Mouse (Mus musculus) G1E (cell line): ENCODE measurements around the gene Rsbn1. TPM values are rescaled to one million over a fixed set of nuclear protein-coding genes. Genes with fewer than 3 reads are reported as not detected.

Experiments
- ATAC-seq: 2 replicates; pipeline ENCODE4 v1.8.0; 2016; ENCODE audit warnings: mild to moderate bottlenecking; ENCODE audit not compliant: insufficient number of reproducible peaks, poor library complexity, low FRiP score, severe bottlenecking; ENCODE audit errors: extremely low read depth
- DNase-seq: peaks from one replicate; pipeline ENCODE4 v3.0.0; 2012; ENCODE audit warnings: low spot score
- H3K27me3 ChIP-seq: 2 replicates; pipeline ENCODE4 v1.6.1; 2012; ENCODE audit warnings: mild to moderate bottlenecking, low read length, inconsistent platforms; ENCODE audit not compliant: insufficient read depth
- H3K36me3 ChIP-seq: replicated peaks from 2 replicates; pipeline ENCODE3; 2012; ENCODE audit warnings: mild to moderate bottlenecking, inconsistent platforms
- H3K4me1 ChIP-seq: 2 replicates; pipeline ENCODE4 v1.6.1; 2012; ENCODE audit warnings: low read depth, low read length, inconsistent platforms, mixed read lengths; ENCODE audit not compliant: insufficient read depth
- H3K4me3 ChIP-seq: 2 replicates; pipeline ENCODE4 v1.5.1; 2012; ENCODE audit warnings: low read depth, mild to moderate bottlenecking, inconsistent platforms, low read length, moderate library complexity, mixed read lengths
- H3K9me3 ChIP-seq: replicated peaks from 2 replicates; pipeline ENCODE4 v1.6.1; 2012; ENCODE audit warnings: inconsistent platforms
- CTCF ChIP-seq: IDR thresholded peaks from 2 replicates; pipeline ENCODE4 v1.5.1; 2012; ENCODE audit warnings: low read depth, low read length, inconsistent platforms, mixed read lengths
- GATA1 ChIP-seq: IDR thresholded peaks from 2 replicates; pipeline ENCODE4 v1.6.1; 2012; ENCODE audit warnings: borderline replicate concordance, low read length, inconsistent platforms, mixed read lengths
- GATA2 ChIP-seq: IDR thresholded peaks from 2 replicates; pipeline ENCODE4 v1.6.1; 2012; ENCODE audit warnings: low read depth, low read length, inconsistent platforms, borderline replicate concordance
- POLR2AphosphoS5 ChIP-seq: IDR thresholded peaks from 2 replicates; pipeline ENCODE4 v1.6.1; 2012; ENCODE audit warnings: low read depth, low read length, inconsistent platforms; ENCODE audit not compliant: insufficient replicate concordance
- TAL1 ChIP-seq: conservative IDR thresholded peaks from 2 replicates; pipeline ENCODE4 v1.6.1; 2012; ENCODE audit warnings: low read depth, low read length, inconsistent platforms, mixed read lengths
- polyA plus RNA-seq: library from polyadenylated mRNA; stranded (reverse); fragments of >175 nt; gene quantifications from 2 replicates; pipeline ENCODE4 v1.2.3, GENCODE M21; 2012
- total RNA-seq, 2 experiments: library from RNA; stranded (forward) in 1 of 2; stranded (reverse) in 1 of 2; fragments of 200-1000 nt in 1 of 2; fragments of >200 nt in 1 of 2; fragmentation: Nextera tagmentation in 1 of 2; gene quantifications; 2 replicates each; pipeline ENCODE4 v1.2.3; 2014 to 2017

Rsbn1 gene
- total and polyA plus RNA-seq, 3 experiments = 13.3 to 38.9 (median 34.7) TPM

DNA sequence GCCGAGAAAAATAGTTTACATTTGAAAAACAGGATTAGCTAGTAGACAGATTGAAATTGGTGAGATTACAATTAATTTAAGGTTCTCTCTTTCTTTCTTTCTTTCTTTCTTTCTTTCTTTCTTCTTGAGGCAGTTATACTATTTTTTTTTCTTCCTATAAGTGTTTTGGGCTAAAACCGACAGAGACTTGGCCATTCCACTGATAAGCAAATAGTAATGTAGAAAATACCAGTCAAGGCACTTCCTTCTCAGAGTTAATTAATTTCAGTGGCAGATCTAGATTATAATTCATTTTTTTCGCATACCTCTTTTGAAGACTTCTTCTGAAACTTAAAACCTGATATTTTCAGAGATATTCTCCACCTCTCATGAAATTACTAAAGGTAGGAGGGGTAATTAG, 11.4 kb downstream of the Rsbn1 start:
- Histone ChIP-seq H3K4me1 (peaks cover 35% of the 10 kb centered on the region), H3K4me3 (no peak overlapping the region), H3K27me3 (no peaks in the 10 kb centered on the region), H3K9me3 (no peaks in the 10 kb centered on the region), H3K36me3 (peaks cover 35% of the 10 kb centered on the region)
- no peak for DNase-seq
- TF ChIP-seq CTCF (no peak), TAL1 (no peak), POLR2AphosphoS5 (no peak)
- ATAC-seq = no peak

DNA sequence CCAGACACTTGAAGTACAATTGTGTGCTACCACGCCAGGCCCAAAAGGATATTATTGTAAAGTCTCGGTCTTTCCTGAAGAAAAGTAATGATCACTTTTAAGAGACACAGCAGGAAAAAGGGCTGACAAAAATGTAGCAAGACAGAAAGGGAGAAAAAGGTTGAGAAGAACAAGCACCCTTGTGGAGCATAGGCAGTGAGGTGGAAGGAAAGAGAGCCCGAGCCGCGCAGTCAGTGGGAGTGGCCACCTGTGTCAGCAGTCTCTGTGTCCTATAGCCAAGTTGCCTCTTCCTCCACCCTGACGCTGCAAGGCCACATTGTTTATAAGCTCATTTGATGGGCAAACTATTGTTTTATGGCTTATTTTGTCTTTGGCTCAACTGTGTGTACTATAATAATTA, 13.6 kb downstream of the Rsbn1 start:
- no peak overlapping the region for H3K4me3 ChIP-seq
- H3K9me3 ChIP-seq = no peaks in the 10 kb centered on the region
- DNase-seq = no peak
- peaks cover 27% of the 10 kb centered on the region for H3K4me1 ChIP-seq
- TF ChIP-seq TAL1 (no peak), POLR2AphosphoS5 (no peak), CTCF (no peak), GATA1 (no peak), GATA2 (no peak)
- ATAC-seq = no peak
- H3K36me3 ChIP-seq = peaks cover 43% of the 10 kb centered on the region
- no peaks in the 10 kb centered on the region for H3K27me3 ChIP-seq

DNA sequence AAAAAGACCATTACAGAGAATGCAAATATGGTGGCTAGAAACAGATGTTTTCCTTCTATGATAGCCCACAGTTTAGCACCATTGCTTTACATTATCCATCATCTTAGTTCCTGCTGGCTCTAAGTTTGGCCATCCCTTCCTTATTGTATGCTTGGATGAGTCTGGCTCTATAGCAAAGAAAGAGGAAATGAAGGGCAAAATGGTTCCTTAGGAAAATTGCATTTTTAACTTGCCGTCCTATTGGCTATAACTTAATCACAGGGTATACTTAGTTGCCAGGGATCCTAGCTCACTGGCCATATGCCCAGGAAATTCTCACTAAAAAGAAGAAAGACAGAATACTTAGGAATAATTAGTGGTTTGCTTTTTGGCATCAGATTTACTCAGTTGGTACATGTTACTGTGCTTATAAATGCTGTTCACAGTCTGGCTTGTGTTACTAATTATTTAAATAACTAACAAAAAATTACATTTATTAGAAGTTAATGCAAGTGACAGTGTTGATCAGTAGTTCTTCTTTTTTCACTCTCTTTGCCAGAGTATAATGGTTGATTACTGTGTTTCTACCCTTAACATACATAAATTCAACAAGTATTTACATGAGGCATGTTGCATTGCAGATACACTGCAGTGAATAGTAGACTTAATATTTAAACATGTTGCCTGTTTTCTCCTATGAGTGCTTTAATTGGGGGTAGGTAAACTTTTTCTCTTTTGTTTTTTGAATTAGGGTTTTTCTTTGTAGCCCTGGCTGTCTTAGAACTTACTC, 31.1 kb downstream of the Rsbn1 start:
- ATAC-seq (no peak), DNase-seq (no peak)
- Histone ChIP-seq H3K4me1 (peaks cover 5% of the 10 kb centered on the region; the same call in 1 of the 2 replicates), H3K36me3 (peaks cover 27% of the 10 kb centered on the region), H3K4me3 (no peak overlapping the region), H3K9me3 (no peaks in the 10 kb centered on the region), H3K27me3 (no peaks in the 10 kb centered on the region)
- TF ChIP-seq POLR2AphosphoS5 = no peak
- no peak for TF ChIP-seq GATA2
- no peak for TF ChIP-seq GATA1

GRCm38 (mm10) chr3:103948666-103949065, 34.7 kb downstream of the Rsbn1 start:
- Histone ChIP-seq H3K4me3 (no peak overlapping the region), H3K9me3 (no peaks in the 10 kb centered on the region), H3K27me3 (no peaks in the 10 kb centered on the region), H3K4me1 (peaks cover 9% of the 10 kb centered on the region), H3K36me3 (peaks cover 38% of the 10 kb centered on the region)
- no peak for ATAC-seq
- TF ChIP-seq CTCF (no peak), POLR2AphosphoS5 (no peak), GATA2 (no peak), GATA1 (no peak), TAL1 (no peak)
- no peak for DNase-seq

- no peak overlapping the region for H3K4me3 ChIP-seq
- TF ChIP-seq TAL1 = no peak
- no peak for TF ChIP-seq GATA1
- no peak for TF ChIP-seq POLR2AphosphoS5
- TF ChIP-seq GATA2 = no peak
- TF ChIP-seq CTCF = no peak
- no peak for DNase-seq
- H3K36me3 ChIP-seq = peaks cover 67% of the 10 kb centered on the region
- no peak for ATAC-seq
- no peaks in the 10 kb centered on the region; the same call in 1 of the 2 replicates for H3K4me1 ChIP-seq
- H3K9me3 ChIP-seq = no peaks in the 10 kb centered on the region
- no peaks in the 10 kb centered on the region for H3K27me3 ChIP-seq
These were observed 46.7 kb downstream of the Rsbn1 start for GRCm38 (mm10) chr3:103960622-103961021.

GRCm38 (mm10) chr3:103967231-103967630, 53.3 kb downstream of the Rsbn1 start:
- TF ChIP-seq GATA2 (no peak), GATA1 (no peak), TAL1 (no peak), CTCF (no peak), POLR2AphosphoS5 (no peak)
- H3K36me3 ChIP-seq = peaks cover 38% of the 10 kb centered on the region
- H3K4me1 ChIP-seq = peaks cover 26% of the 10 kb centered on the region
- H3K27me3 ChIP-seq = no peaks in the 10 kb centered on the region
- DNase-seq = no peak
- peak overlapping the region; percentile 93 for H3K4me3 ChIP-seq
- ATAC-seq = no peak
- H3K9me3 ChIP-seq = no peaks in the 10 kb centered on the region
